Mouse (Mus musculus) G1E (cell line): ENCODE measurements at regions not wholly inside any gene's neighbourhood (a gene's known extent, or its start where the extent isn't known, plus 50 kb on each side); places are given as distances from the start of the nearest gene placed in this dataset.

Source experiments
- CTCF ChIP-seq: IDR thresholded peaks from 2 replicates; pipeline ENCODE4 v1.5.1; 2012; ENCODE audit warnings: low read depth, low read length, inconsistent platforms, mixed read lengths
- GATA1 ChIP-seq: IDR thresholded peaks from 2 replicates; pipeline ENCODE4 v1.6.1; 2012; ENCODE audit warnings: borderline replicate concordance, low read length, inconsistent platforms, mixed read lengths
- GATA2 ChIP-seq: IDR thresholded peaks from 2 replicates; pipeline ENCODE4 v1.6.1; 2012; ENCODE audit warnings: low read depth, low read length, inconsistent platforms, borderline replicate concordance
- POLR2AphosphoS5 ChIP-seq: IDR thresholded peaks from 2 replicates; pipeline ENCODE4 v1.6.1; 2012; ENCODE audit warnings: low read depth, low read length, inconsistent platforms; ENCODE audit not compliant: insufficient replicate concordance
- TAL1 ChIP-seq: conservative IDR thresholded peaks from 2 replicates; pipeline ENCODE4 v1.6.1; 2012; ENCODE audit warnings: low read depth, low read length, inconsistent platforms, mixed read lengths

DNA sequence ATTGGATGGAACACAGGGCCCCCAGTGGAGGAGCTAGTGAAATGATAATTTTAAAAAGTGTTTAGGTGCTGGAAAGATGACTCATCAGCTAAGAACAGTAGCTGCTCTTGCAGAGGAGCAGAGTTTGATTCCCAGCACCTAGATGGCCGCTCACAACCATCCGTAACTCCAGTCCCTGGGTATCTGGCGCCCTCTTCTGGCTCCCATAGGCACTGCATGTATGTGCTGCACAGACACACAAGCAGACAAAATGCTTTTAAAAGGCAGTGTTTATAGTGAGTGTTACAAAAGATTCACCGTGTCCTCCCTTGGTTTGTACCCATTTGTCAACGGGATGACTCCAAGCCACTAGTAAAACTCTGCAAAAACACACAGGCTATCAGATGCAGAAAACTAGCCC lies 75.0 kb upstream of the Arl4c start:
- TF ChIP-seq CTCF (no peak), TAL1 (no peak), GATA1 (no peak), POLR2AphosphoS5 (no peak), GATA2 (no peak)
